Mouse (Mus musculus) cerebellum, adult 9-10 months (tissue): Measurements from ENCODE around the gene Serpinc1.
"Not testable (repeated sequence)": the region's sequence is repeated elsewhere in the genome, so short reads cannot be mapped to it uniquely, and the experiment has no call there.

Experiments used
- DNase-seq: peaks from one replicate; pipeline ENCODE4 v3.0.0; 2022

Serpinc1 gene

DNA sequence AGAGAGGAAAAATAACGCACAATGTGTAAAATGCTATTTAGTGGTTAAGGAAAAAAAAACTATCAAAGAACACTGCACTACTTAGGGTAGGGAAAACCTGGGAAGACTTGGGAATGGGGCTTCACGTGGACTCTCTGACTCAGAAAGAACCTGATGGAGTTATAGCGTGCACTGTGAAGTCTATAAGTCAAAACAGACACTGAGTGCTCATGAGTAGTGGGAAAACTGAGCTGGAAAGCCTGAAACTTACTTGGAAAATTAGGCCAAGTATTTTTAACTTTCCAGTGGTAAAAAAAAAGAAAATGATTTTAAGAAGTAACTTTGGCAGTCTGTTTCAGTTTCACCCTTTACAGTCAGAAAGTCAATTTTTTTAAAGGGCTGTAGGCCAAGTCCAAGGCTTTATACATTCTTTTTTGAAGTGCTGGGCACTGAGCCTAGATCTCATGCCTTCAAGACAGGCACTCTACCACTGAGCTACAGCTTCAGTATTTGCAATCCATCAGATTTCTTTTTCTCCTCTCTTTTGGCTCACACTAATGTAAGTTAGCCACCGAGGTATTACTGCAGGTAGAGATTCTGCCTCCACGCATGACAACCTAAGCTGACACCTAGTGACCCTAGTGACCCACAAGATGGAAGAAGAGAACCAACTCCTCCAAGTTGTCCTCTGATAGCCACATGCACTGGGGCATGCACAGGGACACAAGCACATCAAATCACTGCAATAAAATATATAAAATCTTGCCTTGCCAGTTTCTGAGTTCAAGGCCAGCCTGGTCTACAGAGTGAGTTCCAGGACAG lies 47.2 kb downstream of the Serpinc1 start:
- no peak for DNase-seq

- no peak for DNase-seq
Measured at GRCm38 (mm10) chr1:161027196-161027595, 48.8 kb downstream of the Serpinc1 start.

DNA sequence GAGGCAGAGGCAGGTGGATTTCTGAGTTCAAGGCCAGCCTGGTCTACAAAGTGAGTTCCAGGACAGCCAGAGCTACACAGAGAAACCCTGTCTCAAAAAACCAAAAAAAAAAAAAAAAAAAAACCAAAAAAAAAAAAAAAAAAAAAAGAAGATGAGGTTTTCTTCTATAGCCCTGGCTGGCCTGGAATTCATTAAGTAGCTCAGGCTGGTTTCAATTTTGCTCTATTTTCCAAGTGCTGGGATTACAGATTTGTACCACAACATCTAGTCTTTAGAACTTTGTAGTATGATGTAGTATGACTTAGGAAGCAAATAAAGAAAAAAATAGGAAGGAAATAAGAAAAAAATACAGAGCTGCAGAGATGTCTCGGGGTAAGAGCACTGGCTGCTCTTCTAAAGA lies 50.0 kb downstream of the Serpinc1 start:
- DNase-seq = not testable (repeated sequence)

DNA sequence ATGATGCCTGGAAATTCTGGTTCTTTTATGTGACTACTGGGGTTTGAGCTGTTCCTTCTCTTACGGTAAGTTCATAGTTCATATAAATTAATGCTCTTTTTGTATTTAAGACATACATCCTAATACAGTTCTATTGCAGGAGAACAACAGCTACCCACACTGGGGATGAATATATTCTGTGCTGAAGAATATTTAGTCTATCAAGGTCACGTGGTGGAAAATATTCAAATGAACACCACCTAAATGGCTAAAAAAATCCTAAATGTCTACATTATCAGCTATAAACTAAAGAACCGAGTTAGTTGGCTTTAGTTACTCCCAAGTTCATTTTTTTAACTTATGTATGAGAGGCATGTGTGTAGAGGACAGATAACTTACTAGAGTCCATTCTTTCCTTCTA lies 51.7 kb downstream of the Serpinc1 start:
- no peak for DNase-seq

GRCm38 (mm10) chr1:161031881-161032280 lies 53.5 kb downstream of the Serpinc1 start:
- DNase-seq = no peak

- DNase-seq = no peak
Measured at GRCm38 (mm10) chr1:161032345-161032744, 54.0 kb downstream of the Serpinc1 start.

- DNase-seq = no peak
Measured at GRCm38 (mm10) chr1:161033856-161034434, 55.6 kb downstream of the Serpinc1 start.

DNA sequence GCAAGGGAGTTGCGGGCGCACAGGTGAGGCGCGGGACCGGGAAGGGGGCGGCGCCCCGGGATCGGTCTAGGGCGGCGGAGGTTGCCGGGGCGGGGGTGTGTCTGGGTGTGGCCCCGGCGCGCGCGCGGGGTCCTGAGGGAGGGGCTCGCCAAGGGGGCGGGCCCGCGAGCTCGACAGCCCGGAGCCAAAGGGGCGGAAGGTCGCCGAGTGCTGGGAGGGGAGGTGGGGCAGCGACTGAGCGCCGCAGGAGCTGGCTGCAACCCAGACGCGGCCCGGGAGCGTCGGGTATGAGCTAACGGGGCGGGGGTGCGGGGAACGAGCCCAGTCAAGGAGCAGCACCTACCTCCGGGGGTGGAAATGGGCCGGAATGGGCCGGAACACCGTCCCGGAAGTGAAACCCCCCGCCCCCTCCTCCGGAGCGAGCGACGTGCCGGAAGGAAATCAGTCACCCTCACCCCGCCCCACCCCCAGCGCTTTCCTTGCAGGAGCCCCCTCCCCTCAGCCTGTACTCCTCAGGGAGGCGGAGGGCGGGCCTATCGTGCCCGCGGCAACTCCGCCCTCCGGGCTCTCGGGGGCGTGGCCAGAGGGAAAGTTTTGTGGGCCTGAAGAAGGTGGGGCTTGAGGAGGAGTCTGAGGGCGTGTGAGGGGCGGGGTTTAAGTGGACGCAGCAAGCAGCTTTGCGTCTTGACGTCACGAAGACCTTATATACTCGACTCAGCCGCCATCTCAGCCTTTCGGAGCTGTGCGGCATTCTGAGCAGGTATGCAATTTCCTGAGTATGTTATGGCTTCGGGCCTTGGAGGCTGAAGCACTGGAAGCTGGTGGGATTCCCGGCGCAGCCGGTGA lies 56.3 kb downstream of the Serpinc1 start, which contains the start of gene Zbtb37:
TSS of gene Zbtb37 (minus strand) at position 415 of the 846 bp plus-strand sequence.
- peak; percentile 99 for DNase-seq

GRCm38 (mm10) chr1:161035281-161035785 lies 56.9 kb downstream of the Serpinc1 start:
- DNase-seq = no peak

DNA sequence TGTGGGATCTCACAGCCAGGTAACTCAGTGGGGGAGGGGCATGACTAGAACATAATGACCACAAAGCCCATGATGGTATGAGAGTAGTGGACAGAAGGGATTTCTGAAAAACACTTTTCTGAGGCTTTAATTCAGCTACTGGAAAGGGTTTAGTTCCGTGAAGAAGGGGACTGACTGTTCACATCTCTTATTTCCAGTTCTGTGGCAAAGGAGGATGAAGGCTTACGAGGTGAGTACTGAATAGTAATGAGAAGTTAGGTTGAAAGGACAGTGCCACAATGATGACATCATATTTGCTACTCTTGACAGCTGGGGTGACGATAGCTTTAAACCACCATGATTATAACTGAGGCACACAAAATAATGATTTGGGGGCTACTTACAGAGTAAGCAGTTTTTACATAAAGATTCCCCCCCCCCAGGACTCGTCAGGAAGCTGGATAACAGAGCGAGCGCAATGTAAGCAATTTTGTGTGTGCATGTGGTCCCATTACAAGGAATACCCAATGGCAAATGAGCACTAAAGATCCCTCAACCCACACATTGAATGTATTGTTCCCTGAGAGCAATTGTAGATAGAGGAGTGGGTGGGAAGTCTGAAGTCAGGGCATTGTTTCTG lies 57.5 kb downstream of the Serpinc1 start:
- DNase-seq = peak; percentile 70

- peak; percentile 27 for DNase-seq
Measured at GRCm38 (mm10) chr1:161036411-161036841, 58.0 kb downstream of the Serpinc1 start.

DNA sequence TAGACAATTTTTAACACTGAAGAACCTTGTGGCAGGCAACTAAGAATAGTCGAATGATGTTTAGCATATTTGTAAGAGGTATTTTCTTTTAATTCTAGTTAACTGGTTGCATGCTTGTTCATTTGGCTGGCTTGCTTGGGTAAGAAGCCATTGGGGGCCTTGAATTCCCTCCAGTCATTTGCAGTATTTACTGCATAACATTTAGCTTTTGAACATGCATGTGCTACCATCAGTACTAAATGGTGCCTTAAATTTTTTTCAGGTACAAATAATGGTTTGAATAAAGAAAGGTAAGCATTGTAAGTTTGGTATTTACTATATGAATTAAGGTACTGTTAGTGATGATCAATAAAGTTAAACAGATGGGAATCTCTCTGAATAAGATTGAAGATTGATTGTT lies 58.6 kb downstream of the Serpinc1 start:
- no peak for DNase-seq

- no peak for DNase-seq
Measured at GRCm38 (mm10) chr1:161037599-161037998, 59.2 kb downstream of the Serpinc1 start.

DNA sequence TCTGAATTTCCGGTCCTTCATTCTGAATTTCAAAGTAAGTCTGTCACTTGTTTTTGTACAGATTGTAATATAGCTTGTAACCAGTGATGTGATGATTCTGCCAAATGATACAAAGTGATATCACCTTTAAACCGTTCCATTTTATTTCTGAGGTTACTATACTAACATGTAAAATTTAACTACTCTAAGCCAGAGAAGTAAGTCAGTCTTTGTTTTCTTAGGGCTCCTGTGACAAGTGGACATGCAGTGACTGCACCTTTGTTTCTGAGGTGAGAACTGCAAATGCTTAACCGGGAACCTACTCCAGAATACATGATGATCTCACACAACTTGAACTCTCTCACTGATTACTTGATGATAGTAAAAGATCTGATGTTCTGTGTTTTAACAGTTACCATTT lies 59.6 kb downstream of the Serpinc1 start:
- DNase-seq = no peak

DNA sequence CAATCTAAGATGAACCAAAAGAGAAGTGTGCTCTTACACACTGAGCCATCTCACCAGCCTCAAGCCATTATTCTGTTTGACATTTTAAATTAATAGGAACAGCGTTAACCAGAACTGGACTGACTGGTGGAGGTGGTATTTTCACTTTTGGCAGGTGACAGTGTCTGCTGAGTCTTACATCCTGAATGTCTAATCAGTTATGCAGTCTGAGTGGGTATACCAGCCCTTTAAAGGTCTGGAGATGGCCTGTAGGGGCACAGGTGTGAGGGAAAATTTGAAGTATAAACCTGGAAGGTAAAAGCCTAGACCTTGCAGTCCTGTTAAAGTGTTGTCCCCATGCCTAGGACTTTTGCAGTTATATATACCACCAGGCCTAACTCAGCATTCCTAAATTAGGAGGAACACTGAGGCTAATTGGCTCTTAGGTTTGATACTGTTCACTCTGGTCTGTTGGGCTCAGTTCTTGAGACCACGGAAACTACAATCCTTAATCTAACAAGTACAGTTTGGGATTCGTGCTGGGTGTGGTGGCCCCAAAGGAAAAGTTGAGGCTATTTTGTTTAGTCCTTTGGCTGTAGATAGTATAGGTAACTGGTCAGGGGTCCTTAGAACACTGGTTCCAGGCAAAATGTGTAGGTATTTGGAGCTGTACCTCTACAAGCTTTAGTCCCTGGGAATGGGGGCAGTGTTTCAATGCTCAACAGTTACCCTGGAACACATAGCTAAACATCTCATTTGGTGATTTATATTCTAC lies 60.8 kb downstream of the Serpinc1 start:
- no peak for DNase-seq

- DNase-seq = no peak
Measured at GRCm38 (mm10) chr1:161039741-161040425, 61.5 kb downstream of the Serpinc1 start.

DNA sequence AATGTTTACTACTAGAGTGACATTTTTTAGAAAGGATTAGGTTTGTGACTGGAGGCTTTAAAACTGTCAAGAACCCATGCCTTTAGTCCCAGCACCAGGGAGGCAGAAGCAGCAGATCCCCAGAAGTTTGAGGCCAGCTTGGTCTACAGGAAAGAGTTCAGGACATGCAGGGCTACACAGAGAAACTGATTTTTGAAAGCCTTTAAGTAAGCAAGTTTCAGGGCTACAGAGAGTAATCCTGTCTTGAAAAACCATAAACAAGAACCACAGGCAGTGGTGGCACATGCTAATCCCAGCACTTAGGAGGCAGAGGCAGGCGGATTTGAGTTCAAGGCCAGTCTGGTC lies 62.0 kb downstream of the Serpinc1 start:
- no peak for DNase-seq

DNA sequence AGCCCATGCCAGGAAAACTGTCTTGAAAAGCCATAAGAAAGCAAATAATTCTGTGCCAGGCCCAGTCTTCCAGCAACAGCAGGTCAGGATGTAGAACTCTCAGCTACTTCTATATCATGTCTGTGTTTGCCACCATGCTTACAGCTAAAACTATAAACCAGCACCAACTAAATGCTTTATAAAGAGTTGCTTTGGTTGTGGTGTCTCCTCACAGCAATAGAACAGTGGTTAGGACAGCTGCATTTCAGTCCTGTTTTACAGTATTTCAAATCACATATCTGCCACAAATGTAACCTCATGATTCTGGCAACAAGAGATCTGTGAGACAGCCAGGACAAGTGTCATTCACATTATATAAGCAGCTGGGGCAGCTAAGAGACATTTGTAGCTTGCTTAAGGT lies 62.5 kb downstream of the Serpinc1 start:
- no peak for DNase-seq

DNA sequence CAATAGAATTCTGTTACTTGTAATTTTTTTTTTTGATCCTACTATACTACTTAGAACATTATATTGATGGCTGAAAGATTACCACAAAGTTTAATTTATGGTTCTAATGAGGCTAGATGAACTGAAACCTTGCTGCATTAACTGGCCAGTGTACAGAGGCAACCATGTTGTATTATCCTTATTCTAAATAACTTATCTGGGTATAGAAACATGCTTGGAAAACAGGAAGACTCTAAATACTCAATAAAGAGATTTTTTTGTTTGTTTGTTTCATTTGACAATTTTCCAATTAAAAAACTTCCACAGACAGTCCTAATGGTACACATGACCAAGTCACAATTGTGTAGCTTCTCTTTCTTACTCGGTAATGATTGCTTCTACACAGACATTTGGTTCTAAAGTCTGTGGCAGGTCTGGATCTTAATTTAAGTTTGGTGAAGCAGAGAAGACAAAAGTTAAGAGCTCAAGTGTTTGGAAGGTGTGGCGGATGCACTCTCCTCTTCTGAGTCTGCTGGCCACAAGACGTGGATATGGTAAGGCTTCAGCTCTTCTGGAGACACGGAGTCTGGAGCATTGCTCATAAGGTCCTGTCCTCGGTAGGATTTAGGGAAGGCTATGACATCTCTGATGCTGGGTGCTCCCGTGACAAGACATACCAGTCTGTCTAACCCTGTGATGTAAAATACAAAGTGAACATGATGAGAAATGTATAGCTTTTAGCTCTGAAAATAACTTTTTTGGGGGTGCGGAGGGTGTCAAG lies 63.1 kb downstream of the Serpinc1 start:
- no peak for DNase-seq

GRCm38 (mm10) chr1:161046972-161047371 lies 68.6 kb downstream of the Serpinc1 start:
- no peak for DNase-seq
